Mouse (Mus musculus): Measurements from ENCODE around the gene Zfp784. TPM values are rescaled to one million over a fixed set of nuclear protein-coding genes. Genes with fewer than 3 reads are reported as not detected.

Gene Zfp784
- polyA plus RNA-seq, 1 experiment = 6.8 TPM

GRCm38 (mm10) chr7:4988250-4988649, 50.0 kb downstream of the Zfp784 start:
- no peak overlapping the region for H3K4me3 ChIP-seq (ENCODE audit: insufficient read depth, low read depth, low read length)
- no peaks in the 10 kb centered on the region for H3K36me3 ChIP-seq (ENCODE audit: control insufficient read depth, insufficient read depth, low read length)
- no peak for DNase-seq
- no peaks in the 10 kb centered on the region for H3K4me1 ChIP-seq (ENCODE audit: control insufficient read depth, insufficient read depth, low read length)
- 54% methylated on average over 2 of the region's 2 CpGs for WGBS
- no peaks in the 10 kb centered on the region for H3K27me3 ChIP-seq (replicated peaks; ENCODE audit: control insufficient read depth, insufficient read depth, low read length)
- H3K27ac ChIP-seq (ENCODE audit: insufficient read depth, low read depth, low read length) = no peak overlapping the region
- TF ChIP-seq CTCF (conservative IDR thresholded peaks at IDR 0.05; ENCODE audit: insufficient read depth, insufficient read length, low read depth, low read length) (no peak), POLR2A (IDR thresholded peaks at IDR 0.05; ENCODE audit: low read depth, low read length) (no peak)

Other genes starting within 250 kb of the Zfp784 start
- gene Tmem238, start 248.8 kb downstream of the Zfp784 start, polyA plus RNA-seq (2012; rRNA removed) = 57.8 and 87.8 TPM in 2 replicates
- 340 and 597 TPM in 2 replicates for gene Rpl28, start 245.6 kb downstream of the Zfp784 start, polyA plus RNA-seq (2012; rRNA removed)
- 240 and 301 TPM in 2 replicates for gene Ube2s, start 225.9 kb downstream of the Zfp784 start, polyA plus RNA-seq (2012; rRNA removed)
- gene Shisa7, start 193.8 kb downstream of the Zfp784 start, polyA plus RNA-seq (2012; rRNA removed) = 14.1 and 17.3 TPM in 2 replicates
- gene Isoc2b, start 168.2 kb downstream of the Zfp784 start, polyA plus RNA-seq (2012; rRNA removed) = 41.1 and 47.9 TPM in 2 replicates
- 174 and 182 TPM in 2 replicates for gene Isoc2a, start 161.3 kb downstream of the Zfp784 start, polyA plus RNA-seq (2012; rRNA removed)
- gene Gm36210, start 131.9 kb downstream of the Zfp784 start, polyA plus RNA-seq (2012; rRNA removed) = 0.16 TPM in 1 of 2 replicates, not detected in the other
- 12.6 and 14.4 TPM in 2 replicates for gene Zfp628, start 123.2 kb downstream of the Zfp784 start, polyA plus RNA-seq (2012; rRNA removed)
- gene Nat14, start 116.4 kb downstream of the Zfp784 start, polyA plus RNA-seq (2012; rRNA removed) = 5.5 and 5.7 TPM in 2 replicates
- gene Ssc5d, start 112.7 kb downstream of the Zfp784 start, polyA plus RNA-seq (2012; rRNA removed) = 1.8 and 2.1 TPM in 2 replicates
- gene Sbk2, start 74.0 kb downstream of the Zfp784 start, polyA plus RNA-seq (2012; rRNA removed) = 0.11 and 1.6 TPM in 2 replicates
- gene Sbk3, start 67.3 kb downstream of the Zfp784 start, polyA plus RNA-seq (2012; rRNA removed) = 0.14 and 0.19 TPM in 2 replicates
- 49.9 and 55.2 TPM in 2 replicates for gene Zfp579, start 42.3 kb downstream of the Zfp784 start, polyA plus RNA-seq (2012; rRNA removed)
- 35.7 and 49.6 TPM in 2 replicates for gene Zfp524, start 24.0 kb downstream of the Zfp784 start, polyA plus RNA-seq (2012; rRNA removed)
- 25.4 and 27.5 TPM in 2 replicates for gene Fiz1, start 23.7 kb downstream of the Zfp784 start, polyA plus RNA-seq (2012; rRNA removed)
- gene Gm44973, start 22.9 kb downstream of the Zfp784 start, polyA plus RNA-seq (2012; rRNA removed) = 0.14 TPM in 1 of 2 replicates, not detected in the other
- gene Zfp865, start 18.1 kb downstream of the Zfp784 start, polyA plus RNA-seq (2012; rRNA removed) = 21.3 and 25.1 TPM in 2 replicates
- 2.3 and 3.0 TPM in 2 replicates for gene Ccdc106, start 17.9 kb downstream of the Zfp784 start, polyA plus RNA-seq (2012; rRNA removed)
- not detected in 2 replicates for gene 4632433K11Rik, start 4.3 kb downstream of the Zfp784 start, polyA plus RNA-seq (2012; rRNA removed)
- 17.0 and 17.1 TPM in 2 replicates for gene Zfp580, start 13.1 kb upstream of the Zfp784 start, polyA plus RNA-seq (2012; rRNA removed)
- 132 and 153 TPM in 2 replicates for gene U2af2, start 23.7 kb upstream of the Zfp784 start, polyA plus RNA-seq (2012; rRNA removed)
- 243 and 262 TPM in 2 replicates for gene Epn1, start 41.8 kb upstream of the Zfp784 start, polyA plus RNA-seq (2012; rRNA removed)
- not detected in 2 replicates for gene Rfpl4, start 78.5 kb upstream of the Zfp784 start, polyA plus RNA-seq (2012; rRNA removed)
- gene Rasl2-9, start 87.5 kb upstream of the Zfp784 start, polyA plus RNA-seq (2012; rRNA removed) = 2.8 and 3.5 TPM in 2 replicates
- not detected in 2 replicates for gene Vmn1r55, start 111.2 kb upstream of the Zfp784 start, polyA plus RNA-seq (2012; rRNA removed)
- gene Vmn1r56, start 158.3 kb upstream of the Zfp784 start, polyA plus RNA-seq (2012; rRNA removed) = not detected in 2 replicates
- not detected in 2 replicates for gene Vmn1r57, start 180.0 kb upstream of the Zfp784 start, polyA plus RNA-seq (2012; rRNA removed)